Mouse (Mus musculus): Measurements from ENCODE around the gene Rims3. TPM values are rescaled to one million over a fixed set of nuclear protein-coding genes. Genes with fewer than 3 reads are reported as not detected.

The Rims3 gene
- total RNA-seq, 2 experiments from 2014 or later: 74.4 to 75.8 TPM

DNA sequence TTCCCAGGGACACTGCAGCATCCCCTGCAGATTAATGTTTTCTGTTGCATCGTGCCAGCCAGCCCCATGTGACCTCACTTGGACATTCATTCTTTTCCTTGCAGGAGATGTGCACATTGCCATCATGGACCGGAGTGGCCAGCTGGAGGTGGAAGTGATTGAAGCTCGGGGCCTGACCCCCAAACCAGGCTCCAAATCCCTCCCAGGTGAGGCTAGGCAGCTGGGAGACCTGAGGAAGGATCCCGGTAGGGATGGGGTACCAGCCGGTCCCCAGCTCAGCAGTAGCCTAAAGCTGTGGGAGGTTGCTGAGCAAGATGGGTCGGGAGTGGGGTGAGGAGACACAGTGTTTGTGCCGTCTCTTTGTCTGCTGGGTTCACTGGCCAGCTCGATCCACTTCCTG lies 34.3 kb downstream of the Rims3 start:
- intact Hi-C loops (cut with DNase I): loop anchor here (5.0 kb wide), 1 partner anchor 37 kb away; the partner anchor contains the start of gene Rims3
- DNase-seq: no peak

DNA sequence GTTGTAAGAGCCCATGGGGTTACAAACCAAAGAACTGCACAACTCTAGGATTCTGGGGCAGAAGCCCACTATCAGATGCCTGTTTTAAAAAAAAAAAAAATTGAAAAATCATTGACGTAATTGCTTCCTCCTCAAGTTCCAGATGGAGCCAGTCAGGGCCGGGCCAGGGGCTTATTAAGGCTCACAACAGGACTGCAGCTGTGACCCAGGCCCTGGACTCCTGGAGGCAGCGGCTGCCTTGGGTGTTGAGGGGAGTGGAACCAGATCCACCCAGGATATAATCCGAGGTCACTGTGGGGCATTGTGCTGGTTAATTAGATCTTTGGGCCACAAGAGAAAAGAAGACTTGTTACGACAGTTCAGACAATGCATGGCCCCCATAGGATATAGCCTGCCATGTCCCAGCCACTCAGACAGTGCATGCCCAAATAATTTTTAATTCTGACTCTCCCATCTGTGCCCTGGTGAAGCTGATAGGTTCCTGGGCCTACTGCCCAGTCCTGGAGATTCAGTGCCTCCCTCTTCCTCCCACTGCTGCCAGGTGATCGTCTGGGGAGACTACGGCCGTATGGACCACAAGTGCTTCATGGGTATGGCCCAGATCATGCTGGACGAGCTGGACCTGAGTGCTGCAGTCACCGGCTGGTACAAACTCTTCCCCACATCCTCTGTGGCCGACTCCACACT lies 36.3 kb downstream of the Rims3 start:
- intact Hi-C loops (cut with DNase I): loop anchor here (10.0 kb wide), 1 partner anchor 296 kb away; no protein-coding TSS in a partner anchor
- peak; percentile 86 for DNase-seq

DNA sequence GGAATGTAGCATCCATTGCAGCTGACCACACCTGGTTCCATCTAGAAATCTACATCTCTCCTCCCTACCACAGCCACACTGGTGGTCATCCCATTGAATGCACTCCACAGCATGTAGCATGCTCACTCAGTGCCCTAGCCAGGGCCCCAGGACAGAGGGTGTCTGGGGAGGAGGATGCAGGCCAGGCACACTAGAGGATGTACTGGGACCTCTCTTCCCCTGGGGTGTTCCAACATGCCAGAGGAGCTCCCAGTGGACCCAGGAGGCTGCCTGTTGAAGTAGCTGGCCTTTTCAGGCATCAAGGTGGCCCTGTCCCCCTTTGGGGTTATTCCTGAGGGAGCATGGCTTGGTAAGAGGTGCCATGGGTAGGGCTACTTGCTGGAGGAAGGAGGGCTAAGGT lies 37.3 kb downstream of the Rims3 start:
- intact Hi-C loops (cut with DNase I): loop anchor here (10.0 kb wide), 1 partner anchor 297 kb away; no protein-coding TSS in a partner anchor
- no peak for DNase-seq

DNA sequence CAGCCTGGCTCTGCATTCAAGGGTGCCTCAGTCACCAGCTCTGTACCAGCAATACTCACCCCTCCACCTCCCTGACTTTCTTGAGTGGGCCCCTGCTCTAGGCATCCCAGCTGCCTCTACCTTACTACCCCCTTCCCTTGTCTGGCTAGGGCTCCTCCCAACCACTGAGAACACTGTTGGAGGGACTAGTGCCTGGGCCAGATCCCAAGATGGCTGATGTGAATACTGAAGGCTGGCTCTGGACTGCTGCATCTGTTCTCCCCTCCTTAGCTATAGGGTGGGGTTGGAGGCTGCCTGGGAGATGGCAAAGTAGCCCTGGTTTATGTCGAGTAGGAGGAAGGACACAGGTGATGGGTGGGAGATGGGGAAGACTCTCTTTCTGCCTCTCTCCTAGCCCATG lies 37.9 kb downstream of the Rims3 start:
- DNase-seq: peak; percentile 37
- intact Hi-C loops (cut with DNase I): loop anchor here (10.0 kb wide), 1 partner anchor 298 kb away; no protein-coding TSS in a partner anchor

DNA sequence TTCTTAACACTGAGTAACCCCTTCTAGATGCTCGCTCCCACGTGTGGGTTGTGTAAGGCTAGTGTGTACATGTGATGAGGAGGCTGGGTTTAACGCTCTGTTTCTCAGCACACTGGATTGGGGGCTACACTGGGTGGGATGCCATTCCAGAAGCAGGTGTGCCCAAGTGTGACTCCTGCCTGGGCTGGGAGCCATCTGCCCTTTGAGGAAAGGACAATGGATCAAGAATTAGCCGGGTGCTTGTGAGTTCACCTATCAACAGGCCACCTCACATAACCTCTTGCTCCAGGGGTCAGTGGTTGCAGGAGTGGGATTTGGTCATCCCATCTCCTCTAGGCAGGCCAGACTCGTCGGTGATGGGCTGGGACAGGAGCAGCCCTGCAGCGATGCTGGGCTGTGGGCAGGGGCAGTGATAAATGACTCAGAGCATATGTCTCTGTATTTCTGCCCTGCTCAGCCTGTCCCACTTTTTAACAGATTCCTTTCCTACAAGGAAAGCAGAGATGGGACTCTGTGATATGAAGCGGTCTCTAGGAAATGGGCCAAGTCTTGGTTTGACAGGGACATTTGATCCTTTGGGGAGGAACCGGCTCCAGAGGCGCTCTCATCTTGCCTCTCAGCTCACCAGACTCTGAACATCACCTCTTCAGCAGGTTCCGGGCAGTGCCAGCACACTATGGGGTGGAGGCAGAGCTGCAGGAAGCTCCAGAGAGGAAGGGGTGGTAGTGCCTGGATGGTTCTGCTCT lies 39.2 kb downstream of the Rims3 start:
- no peak for DNase-seq
- intact Hi-C loops (cut with DNase I): loop anchor here (10.0 kb wide), 1 partner anchor 299 kb away; no protein-coding TSS in a partner anchor

DNA sequence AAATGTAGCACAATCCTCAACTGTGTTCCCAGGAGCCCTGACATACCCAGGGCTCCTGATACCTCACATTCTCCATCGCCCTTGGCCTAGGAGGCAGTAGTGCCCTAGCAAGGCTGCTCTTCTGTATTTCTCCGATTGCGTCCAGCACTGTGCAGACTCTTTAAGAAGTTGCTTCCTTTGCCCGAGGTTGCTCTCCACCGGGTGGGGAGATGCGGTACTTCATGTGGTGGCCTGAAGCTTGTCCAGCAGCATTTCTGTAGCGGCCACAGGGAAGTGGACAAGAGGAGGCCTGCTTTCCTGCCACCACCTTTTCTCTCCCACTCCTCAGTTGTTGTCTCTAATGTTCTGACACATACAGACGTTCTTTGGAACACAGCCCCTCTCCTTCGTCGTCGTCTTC lies 40.0 kb downstream of the Rims3 start:
- intact Hi-C loops (cut with DNase I): loop anchor here (10.0 kb wide), 1 partner anchor 300 kb away; no protein-coding TSS in a partner anchor
- DNase-seq: no peak

DNA sequence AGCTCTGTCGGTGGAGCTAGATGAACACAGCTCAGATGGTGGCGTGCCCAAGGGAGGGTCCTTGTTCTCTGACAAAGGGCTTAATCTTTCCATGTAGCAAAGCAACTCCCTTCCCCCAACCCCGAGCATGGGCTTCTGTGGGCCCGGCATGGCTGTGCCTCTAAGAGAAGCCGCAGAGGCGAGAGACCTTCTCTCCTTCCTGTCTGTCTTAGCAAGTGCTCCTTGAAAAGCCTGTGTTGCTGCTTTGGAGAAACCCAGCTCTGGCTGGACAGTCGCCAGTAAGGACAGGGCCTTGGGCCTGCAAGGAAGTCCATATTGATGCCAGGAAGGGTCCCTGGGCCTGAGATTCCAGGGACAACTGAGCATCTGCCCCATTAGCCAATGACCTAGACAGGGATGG lies 40.6 kb downstream of the Rims3 start:
- intact Hi-C loops (cut with DNase I): loop anchor here (10.0 kb wide), 1 partner anchor 300 kb away; no protein-coding TSS in a partner anchor
- peak; percentile 39 for DNase-seq

DNA sequence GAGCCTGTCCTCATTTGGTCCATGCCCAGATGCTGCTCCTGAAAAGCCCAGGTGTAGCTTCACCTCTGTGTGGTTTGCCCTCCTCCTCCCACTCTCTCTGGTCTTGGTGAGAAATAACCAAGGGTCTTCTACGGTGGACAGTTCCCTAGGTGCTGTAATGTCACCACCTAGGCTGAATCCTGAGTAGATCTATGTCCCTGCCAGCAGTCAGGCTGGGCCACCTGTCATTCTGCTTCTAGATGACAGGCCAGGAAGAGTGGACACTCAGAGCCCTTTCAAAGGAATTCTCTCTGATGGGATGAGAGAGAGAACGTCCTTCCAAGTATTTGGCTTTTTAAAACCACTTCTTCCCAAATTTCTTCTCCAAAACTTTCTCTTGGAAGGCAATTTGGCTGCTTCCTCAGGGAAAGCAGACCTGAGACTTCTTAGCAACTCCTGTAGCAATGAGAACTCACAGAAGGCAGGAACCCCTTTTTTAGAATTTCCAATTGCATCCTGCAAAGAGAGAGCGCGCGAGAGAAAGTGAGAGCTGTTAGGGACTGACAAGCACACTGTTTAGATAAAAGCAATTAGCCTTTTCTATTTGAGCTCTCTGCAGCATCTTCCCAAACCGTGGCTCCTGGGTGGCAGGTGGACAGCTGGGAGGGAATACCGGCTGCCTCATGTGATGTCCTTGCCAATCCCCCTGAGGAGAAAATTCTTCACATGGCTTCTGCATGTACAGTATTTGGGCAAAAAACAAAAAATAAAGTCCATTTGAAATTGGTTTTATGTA lies 41.4 kb downstream of the Rims3 start:
- no peak for DNase-seq
- intact Hi-C loops (cut with DNase I): loop anchor here (10.0 kb wide), 1 partner anchor 301 kb away; no protein-coding TSS in a partner anchor

DNA sequence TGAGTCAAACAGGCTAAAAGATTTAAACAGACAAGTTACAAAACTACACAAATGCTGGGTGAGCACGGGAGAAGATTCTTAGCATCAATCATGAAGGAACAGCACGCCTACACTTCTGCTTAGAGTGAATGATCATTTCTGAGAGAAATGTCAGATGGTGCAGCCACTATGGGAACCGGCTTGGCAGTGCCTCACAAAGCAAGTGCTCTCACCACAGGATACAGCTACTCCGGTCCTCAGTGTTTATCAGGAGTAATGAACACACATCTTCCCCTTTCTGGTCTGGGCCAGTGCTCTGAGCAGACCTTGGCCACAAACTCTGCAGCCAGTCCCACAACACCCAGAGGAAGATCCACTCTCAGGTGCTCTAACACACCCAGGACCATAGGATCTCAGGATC lies 49.9 kb downstream of the Rims3 start:
- intact Hi-C loops (cut with DNase I): no loop called here

DNA sequence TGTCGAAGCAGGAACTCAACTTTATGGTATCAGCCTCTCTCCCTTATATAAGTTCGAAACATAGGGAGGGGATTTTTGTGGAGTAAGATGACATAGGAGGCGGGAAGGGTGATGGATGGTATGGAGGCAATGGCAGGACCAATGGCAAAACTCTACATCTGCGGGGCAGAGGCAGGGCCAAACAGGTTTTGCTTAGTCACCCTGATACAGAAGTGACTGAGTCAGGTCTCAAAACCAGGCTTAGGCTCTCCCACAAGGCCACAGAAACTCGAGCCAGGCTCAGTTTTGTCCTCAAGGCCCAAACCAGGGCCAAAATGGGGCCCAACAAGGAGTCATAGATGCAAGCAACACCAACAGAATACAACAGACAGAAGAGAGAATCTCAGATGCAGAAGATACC lies 51.0 kb downstream of the Rims3 start:
- DNase-seq: no peak
- intact Hi-C loops (cut with DNase I): loop anchor here (5.0 kb wide), 1 partner anchor 53 kb away; the partner anchor contains the start of gene Rims3

More for the DNA sequence above, 49.9 kb downstream of the Rims3 start:
- no peak for DNase-seq

DNA sequence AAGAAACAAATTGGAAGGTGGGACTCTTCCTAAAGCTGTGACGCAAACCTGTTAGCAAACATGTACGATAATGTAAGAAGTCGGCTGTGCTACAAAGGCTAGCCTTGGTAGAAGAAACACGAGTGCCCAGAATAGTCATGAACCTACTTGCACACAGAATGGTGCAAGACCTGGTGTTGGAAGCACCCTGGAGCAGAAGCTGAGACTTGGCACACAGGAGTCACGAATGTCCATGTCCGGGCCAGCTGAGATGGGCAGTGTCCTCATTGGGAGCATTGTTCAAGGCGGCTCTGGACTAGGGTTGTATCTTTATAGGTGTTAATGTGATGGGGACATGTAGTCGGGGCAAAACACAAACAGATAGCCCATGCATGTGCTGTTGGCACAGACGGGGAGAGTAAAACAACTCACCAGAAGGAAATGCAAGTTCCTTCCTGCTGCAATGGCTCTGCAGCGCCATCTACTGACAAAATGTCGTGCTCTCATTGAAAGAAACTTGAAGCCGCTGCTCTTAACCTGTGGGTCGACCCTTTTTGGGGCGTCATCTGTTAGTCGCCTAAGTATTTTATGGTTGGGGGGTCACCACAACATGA lies 55.0 kb downstream of the Rims3 start:
- intact Hi-C loops (cut with DNase I): loop anchor here (5.0 to 10.0 kb wide), 2 partner anchors 57 to 325 kb away; partner anchors contain the start of genes Gm8439 and Rims3
- peak; percentile 71 for DNase-seq

DNA sequence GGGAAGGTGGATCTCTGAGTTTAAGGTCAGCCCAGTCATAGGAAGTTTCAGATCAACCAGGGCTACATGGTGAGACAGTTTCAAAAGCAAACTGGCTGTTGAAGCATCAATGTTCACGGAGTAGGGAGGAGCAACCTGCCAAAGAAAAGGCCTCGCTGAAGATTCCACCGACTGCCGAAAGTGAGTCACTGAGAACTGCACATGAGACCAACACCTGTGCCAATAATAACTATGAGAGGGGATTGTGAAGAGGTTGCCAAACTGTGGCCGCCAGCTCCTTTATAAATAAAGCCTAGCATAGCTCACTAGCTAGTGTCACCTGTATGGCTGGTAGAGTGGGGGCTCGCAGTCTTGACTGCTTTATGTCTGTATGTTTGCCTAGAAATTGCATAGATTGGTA lies 56.5 kb downstream of the Rims3 start:
- intact Hi-C loops (cut with DNase I): loop anchor here (10.0 kb wide), 1 partner anchor 326 kb away; the partner anchor contains the start of gene Gm8439
- no peak for DNase-seq

DNA sequence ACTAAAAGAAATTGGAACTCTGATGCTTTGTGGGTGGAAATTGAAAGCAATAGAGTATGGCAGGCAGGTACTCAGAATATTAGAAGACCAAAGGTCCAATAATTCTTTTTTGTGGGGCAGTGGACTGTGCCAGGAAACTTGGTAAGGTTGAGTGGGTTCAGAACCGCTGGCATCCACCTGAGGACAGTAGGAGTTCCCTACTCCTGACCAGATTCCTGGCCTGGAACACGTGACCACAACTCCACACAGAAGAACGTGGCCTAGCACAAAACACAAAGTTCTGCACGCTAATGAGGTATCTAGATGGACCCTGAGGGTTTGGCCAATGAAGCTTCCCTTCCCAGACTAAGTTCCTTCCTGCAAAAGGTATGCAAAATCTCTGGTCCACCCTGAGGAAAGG lies 58.2 kb downstream of the Rims3 start:
- no peak for DNase-seq
- intact Hi-C loops (cut with DNase I): loop anchor here (10.0 kb wide), 1 partner anchor 328 kb away; the partner anchor contains the start of gene Gm8439

DNA sequence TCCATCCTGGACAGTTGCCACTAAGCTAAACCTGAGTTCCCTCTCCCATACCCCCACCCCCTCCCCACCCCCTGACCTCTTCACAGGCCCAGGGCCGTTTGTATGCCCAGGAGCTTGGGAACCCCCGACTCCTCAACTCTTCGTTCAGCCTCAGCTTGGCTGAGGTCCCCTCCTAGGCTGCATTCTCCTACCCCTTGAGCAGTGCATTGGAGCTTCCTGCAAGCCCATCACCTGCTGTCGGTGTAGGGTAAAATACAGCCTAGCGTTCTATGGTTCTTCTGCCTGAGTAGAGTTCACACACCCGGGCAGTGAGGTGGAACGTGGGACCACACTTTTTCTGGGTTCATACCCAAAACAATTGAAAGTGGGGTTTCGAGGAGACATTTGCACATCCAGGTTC lies 58.8 kb downstream of the Rims3 start:
- intact Hi-C loops (cut with DNase I): loop anchor here (10.0 kb wide), 1 partner anchor 329 kb away; the partner anchor contains the start of gene Gm8439

DNA sequence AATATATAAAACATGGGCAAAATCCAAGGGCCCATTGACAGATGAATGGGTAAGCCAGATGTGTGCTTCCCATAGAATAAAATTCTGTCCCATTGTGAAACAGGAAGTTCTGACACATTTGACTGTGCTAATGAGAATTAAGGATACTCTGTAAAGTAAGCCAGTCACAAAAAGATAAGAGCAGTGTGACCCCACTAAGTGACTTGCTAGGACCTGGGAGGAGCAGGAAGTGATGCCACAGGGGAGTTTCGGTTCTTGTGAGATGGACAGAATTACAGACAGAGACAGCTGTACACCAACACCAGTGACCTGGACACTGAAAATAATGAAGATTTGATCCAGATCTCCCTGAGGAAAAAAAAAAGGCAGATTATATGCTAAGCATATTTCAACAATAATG lies 59.2 kb downstream of the Rims3 start:
- intact Hi-C loops (cut with DNase I): loop anchor here (10.0 kb wide), 1 partner anchor 329 kb away; the partner anchor contains the start of gene Gm8439
- DNase-seq: no peak

More for the DNA sequence above, 58.8 kb downstream of the Rims3 start:
- no peak for DNase-seq

DNA sequence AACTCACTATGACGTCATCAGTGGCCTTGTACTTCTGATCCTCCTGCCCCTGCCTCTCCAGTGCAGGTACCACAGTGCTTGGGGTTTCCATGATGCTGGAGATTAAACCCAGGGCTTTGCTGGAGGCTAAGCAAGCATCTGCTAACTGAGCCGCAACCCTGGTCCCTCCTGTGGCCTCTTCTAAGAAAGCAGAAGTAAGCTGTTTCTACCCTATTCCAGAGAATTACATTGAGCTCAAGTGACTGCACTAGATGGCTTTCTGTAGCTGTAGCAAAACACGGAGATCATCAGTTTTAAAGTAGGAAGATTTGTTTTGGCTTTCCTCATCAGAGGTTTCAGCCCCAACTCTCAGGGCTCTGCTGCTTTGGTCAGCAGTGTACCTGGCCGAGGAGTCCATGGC lies 59.9 kb downstream of the Rims3 start:
- intact Hi-C loops (cut with DNase I): loop anchor here (10.0 kb wide), 1 partner anchor 330 kb away; the partner anchor contains the start of gene Gm8439
- no peak for DNase-seq

DNA sequence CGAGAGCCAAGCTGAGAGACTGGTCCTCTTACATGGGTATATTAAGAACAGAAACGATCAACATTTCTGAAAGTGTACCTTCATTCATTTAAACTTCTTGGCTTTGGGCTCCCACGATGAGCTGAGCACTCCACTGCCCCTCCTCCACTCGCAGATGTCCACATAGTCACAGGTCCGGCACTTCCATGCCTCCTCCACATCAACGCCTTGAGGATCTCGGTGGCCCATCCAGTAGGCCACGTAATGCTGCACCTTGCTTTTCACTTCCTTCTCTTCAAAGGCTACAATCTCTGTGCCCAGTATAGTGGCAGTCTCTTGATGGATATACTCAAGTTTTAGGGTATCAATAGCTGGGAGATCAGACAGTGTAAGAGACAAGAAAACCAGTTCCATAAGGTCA lies 66.8 kb downstream of the Rims3 start:
- DNase-seq: no peak
- intact Hi-C loops (cut with DNase I): no loop called here

DNA sequence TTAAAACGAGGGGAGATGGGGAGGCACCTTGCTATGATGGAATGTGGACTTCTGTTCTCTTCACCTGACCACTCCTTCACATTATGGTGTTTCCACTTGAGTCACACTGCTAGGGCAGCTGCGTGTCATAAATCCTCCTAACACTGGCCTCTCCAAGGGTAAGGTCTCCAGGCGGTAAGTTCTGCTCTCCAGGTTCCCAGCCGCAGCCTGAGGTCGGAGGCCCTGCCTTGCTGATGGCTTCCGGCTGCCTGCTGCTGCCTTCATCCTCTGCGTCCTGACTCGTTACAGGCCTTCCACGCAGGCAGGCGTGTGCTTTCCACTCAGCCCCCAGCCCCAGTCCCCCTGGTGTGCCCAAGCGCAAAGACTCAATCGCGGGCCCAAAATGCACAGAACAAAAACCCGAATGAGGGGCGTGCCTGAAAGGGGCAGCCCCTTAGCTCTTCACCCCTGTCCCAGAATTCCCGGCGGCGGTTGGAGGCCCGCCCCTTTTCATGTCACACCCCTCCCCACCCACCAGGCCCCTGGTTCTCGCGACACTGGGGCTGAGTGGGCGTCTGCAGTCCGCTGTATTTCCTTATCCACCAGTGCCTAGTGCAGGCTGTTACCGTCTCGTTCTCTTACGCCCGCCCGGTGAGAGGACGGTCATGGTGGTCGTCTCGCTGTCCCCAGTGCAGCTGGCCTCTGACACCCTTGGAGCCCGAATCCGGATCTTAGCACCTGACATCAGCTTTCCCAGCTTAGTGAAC lies 70.1 kb downstream of the Rims3 start, which contains the start of gene Exo5:
TSS of gene Exo5 (minus strand) at position 464 of the 746 bp plus-strand sequence.
- peak; percentile 96 for DNase-seq
- intact Hi-C loops (cut with DNase I): no loop called here

DNA sequence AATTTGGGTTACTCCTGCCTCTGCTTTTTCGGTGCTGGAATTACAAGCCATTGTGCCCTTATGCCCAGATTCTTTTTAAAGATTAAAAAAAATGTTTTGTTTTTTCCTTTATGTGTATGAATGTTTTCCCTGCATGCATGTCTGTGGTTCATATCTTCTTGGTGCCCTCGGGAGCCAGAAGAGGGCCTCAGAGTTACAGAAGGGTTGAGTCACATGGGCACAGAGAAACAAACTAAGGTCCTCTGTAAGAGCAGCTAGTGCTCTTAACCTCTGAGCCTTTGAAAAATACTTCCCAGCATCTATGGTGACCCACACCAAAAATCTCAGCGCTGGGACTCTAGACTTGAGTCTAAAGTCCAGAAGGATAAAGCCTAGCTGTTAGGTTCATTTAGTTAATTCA lies 70.8 kb downstream of the Rims3 start:
- peak; percentile 24 for DNase-seq
- intact Hi-C loops (cut with DNase I): no loop called here

All from left cerebral cortex, postnatal 4 days (tissue).